Mouse (Mus musculus): ENCODE data around the gene Sinhcaf. TPM values are rescaled to one million over a fixed set of nuclear protein-coding genes. Genes with fewer than 3 reads are reported as not detected.

Gene Sinhcaf
- polyA plus RNA-seq, 1 experiment from 2014 or later: 333 TPM

DNA sequence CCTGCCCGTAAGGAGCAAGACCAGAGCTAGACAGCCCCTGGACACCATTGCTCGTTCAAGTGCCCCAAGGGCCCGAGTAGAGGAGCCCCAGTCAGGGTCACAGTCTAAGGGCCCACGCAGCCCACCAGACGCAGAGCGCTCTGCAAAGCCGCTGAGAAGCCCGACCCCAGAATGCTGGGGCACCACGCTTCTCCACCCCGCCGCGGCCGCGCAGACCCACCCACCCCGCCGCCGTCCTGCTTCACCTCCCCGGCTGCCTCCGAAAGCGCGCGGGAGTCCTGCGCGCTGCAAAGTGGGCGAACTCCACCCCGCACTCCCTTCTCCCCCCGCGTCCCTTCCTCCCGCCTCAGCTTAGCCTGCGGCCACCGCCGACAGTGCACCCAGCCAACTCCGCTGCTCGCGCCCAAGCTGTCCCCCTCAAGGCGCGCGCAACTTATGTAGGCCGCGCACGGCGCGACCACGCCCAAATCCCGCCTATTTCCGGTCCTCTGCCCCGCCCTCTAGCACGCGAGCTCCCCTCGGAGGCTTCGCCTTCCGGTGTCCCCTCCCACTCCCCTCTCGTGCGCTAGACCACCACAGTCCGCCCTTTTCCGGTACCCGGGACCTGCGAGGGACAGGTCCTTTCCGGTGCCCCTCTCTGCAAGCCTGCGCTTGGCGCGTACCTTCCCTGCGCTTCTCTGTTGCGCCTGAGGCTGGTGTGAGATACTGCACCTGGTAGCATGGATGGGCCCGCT, 50.3 kb downstream of the Sinhcaf start, which contains the start of gene Caprin2:
TSS of gene Caprin2 (minus strand) at position 465 of the 734 bp plus-strand sequence.
- Histone ChIP-seq H3K27me3 (ENCODE audit: poor library complexity, severe bottlenecking) (no peaks in the 10 kb centered on the region), H3K27ac (peak within 1 kb of the TSS; percentile 89), H3K4me3 (peak within 1 kb of the TSS; percentile 65), H3K4me1 (peaks cover 17% of the 10 kb centered on the region), H3K36me3 (replicated peaks) (no peaks in the 10 kb centered on the region), H3K9me3 (no peaks in the 10 kb centered on the region)
- WGBS: under 1% methylated on average over 65 of the region's 65 CpGs
- DNase-seq (ENCODE audit: extremely low spot score, low spot score): peak; percentile 96

DNA sequence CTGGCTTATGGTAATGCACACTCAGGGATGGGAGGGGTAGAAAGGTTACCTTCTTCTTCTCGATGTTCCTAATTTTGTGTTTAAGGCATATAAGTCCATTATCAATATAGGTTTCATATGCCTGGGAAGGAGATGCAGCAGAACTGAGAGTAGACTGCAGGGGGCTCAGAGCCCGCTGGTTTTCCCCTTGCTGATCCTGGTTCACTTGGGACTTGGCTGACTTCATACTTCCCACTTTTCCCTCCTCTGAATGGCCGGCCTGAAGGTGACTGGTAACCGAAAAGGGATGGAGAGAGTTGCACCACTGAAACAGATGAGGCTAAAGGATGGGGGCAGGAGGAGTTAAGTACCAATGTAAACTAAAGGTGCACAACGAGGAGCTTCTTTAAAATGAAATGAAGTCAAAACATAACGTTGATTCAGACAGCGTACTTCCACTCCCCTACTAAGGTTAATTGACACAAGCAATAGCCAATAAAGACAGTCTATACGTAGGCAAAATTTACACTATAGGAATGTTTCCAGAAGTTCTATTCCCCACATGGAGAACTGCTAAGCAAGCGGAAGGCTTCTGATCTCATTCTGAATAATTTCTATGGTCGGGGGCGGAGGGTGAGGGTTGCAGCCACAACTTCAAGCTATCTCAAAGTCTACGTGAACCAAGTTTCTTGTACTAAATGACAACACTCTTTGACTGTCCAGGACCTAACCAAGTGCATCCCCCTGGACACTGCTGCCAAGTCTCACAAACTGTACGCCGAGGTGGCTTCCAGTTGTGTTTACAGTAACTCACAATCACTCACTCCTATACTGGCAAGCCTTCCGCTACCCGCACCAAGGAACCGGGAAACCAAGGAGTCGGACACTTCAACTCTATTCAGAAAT, 51.1 kb downstream of the Sinhcaf start:
- Histone ChIP-seq H3K4me1 (peaks cover 17% of the 10 kb centered on the region), H3K9me3 (no peaks in the 10 kb centered on the region), H3K36me3 (replicated peaks) (no peaks in the 10 kb centered on the region), H3K27me3 (ENCODE audit: poor library complexity, severe bottlenecking) (no peaks in the 10 kb centered on the region), H3K27ac (peak overlapping the region; percentile 89), H3K4me3 (peak overlapping the region; percentile 65)
- 22% methylated on average over 18 of the region's 18 CpGs for WGBS
- DNase-seq (ENCODE audit: extremely low spot score, low spot score): no peak

DNA sequence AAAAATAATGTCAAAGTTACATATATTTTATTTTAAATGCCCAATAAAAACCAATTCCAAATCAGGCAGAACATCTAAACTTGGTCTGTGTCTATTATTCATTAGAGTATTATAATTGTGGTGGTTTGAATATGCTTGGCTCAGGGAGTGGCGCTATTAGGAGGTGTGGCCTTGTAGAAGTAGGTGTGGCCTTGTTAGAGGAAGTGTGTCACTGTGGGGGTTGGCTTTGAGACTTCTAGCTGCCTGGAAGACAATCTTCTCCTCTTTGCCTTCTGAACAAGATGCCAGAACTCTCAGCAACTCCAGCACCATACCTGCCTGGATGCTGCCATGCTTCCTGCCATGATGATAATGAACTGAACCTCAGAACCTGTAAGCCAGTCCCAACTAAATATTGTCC, 72.4 kb downstream of the Sinhcaf start:
- 96% methylated on average over 1 of the region's 1 CpGs for WGBS
- H3K27ac ChIP-seq: no peak overlapping the region
- no peaks in the 10 kb centered on the region for H3K27me3 ChIP-seq (ENCODE audit: poor library complexity, severe bottlenecking)
- H3K9me3 ChIP-seq: no peaks in the 10 kb centered on the region
- peaks cover 6% of the 10 kb centered on the region; the same call in 1 of the 2 replicates for H3K36me3 ChIP-seq (replicated peaks)
- H3K4me3 ChIP-seq: no peak overlapping the region
- no peak for DNase-seq (ENCODE audit: extremely low spot score, low spot score)
- 0 out of 2 replicates have a peak, but pooled peaks cover 4% of the 10 kb centered on the region for H3K4me1 ChIP-seq

Other genes with a start within 250 kb of the Sinhcaf start
- 34.4 and 35.7 TPM in 2 replicates for gene Ipo8, start 115.0 kb downstream of the Sinhcaf start, polyA plus RNA-seq (2016; fragmentation: Nextera tagmentation; extraction: Ambion mirVana)
- gene Caprin2, start 50.2 kb downstream of the Sinhcaf start, polyA plus RNA-seq (2016; fragmentation: Nextera tagmentation; extraction: Ambion mirVana): 18.9 and 21.3 TPM in 2 replicates
- 10.9 and 11.5 TPM in 2 replicates for gene Dennd5b, start 155.2 kb upstream of the Sinhcaf start, polyA plus RNA-seq (2016; fragmentation: Nextera tagmentation; extraction: Ambion mirVana)
- gene Gm10203, start 183.7 kb upstream of the Sinhcaf start, polyA plus RNA-seq (2016; fragmentation: Nextera tagmentation; extraction: Ambion mirVana): not detected in 2 replicates
- gene Etfbkmt, start 193.4 kb upstream of the Sinhcaf start, polyA plus RNA-seq (2016; fragmentation: Nextera tagmentation; extraction: Ambion mirVana): 11.9 and 13.2 TPM in 2 replicates
- 38.5 and 45.6 TPM in 2 replicates for gene Amn1, start 242.2 kb upstream of the Sinhcaf start, polyA plus RNA-seq (2016; fragmentation: Nextera tagmentation; extraction: Ambion mirVana)

Data from forebrain, embryonic 10.5 days (tissue).